Mouse (Mus musculus) thymus, postnatal 14 days (tissue): ENCODE data around the gene Trim43c.
"Not testable (repeated sequence)": the region's sequence is repeated elsewhere in the genome, so short reads cannot be mapped to it uniquely, and the experiment has no call there.

Experiments
- DNase-seq: peaks from one replicate; pipeline ENCODE4 v3.0.0; 2021

The Trim43c gene

DNA sequence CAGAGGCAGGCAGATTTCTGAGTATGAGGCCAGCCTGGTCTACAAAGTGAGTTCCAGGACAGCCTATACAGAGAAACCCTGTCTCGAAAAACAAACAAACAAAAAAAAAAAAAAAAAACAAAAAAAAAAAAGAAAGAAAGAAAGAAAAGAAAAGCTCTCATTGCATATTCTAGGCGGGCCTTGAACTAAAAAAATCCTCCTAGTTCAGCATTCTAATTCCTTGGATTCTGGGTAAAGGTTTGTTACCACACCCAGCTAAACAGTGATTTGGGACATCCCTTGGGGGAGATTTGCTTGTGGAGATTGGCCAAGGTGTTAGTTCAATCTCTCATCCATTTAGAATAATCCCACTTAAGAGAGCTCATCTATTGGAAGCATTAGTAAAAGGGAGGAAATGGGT, at the start of gene Trim43c:
Gene Trim43c (plus strand): TSS at position 301 of the 400 bp plus-strand sequence.
- not testable (repeated sequence) for DNase-seq

DNA sequence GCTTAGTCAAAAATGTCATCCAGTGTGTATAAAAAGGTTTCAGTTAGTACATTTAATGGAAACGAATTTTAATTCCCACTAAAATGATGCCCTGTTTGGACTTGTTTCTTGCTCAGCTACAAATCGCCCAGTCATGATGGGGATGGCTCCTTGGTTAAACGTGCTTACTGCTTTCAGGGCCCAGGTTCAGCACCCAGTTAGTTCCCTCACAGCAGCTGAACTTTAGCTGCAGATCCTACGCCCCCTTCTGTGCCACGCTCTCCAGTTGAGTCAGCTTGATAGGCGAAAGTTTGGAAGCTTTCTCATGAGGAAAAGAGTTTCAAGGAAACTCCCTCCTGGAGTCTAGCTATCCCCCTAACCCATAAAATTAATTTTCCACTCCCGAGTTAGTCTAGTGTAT, 14.1 kb downstream of the Trim43c start:
- not testable (repeated sequence) for DNase-seq

DNA sequence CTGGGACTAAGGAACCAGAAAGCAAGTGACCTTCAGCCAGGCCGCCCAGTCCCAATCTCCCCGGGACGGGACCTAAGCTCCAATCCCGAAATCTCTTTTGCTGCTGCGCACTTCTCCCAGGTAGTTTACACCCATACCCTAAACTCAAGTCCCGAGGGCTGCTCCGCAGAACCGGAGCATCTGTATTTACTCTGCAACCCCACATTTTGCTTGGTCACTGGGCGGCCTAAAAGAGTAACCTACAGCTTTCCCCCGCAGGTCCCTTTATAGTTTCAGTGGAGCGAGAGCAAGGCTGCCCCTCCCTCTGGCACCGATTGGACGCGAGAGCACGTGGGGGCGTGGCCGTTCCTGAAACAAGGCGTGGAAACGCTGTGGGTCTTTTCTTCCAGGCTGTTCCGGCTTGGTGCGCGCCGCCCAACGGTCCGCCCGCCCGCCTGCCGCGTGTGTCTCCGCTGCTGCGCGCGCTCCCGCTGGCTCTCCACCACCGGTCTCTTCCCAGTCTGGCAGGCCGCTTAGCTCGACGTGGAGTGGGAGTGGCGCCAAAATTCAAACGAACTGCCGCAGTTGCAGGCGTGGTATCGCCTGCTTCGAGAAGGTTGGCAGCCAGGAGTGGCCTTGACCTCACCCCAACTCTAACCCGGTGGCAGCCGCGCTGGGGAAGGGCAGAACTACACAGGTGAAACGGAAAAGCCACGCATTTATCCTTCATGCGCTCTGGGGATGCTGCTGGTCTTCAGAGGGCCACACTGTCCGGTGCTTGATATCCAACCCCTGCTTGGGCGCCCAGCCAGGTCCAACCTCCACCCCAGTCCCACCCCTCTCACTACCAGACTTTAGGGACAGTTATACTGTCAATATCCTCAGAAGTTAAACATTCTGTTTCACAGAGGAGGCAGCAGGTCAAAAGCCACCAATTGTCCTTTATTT, 19.9 kb downstream of the Trim43c start:
- peak; percentile 74 for DNase-seq
